Mouse (Mus musculus) testis, adult 2 months (tissue): ENCODE data around the gene Clk1. TPM values are rescaled to one million over a fixed set of nuclear protein-coding genes. Genes with fewer than 3 reads are reported as not detected.
"Not testable (repeated sequence)": the region's sequence is repeated elsewhere in the genome, so short reads cannot be mapped to it uniquely, and the experiment has no call there.

Source experiments
- H3K27ac ChIP-seq: fragments of 200-500 bp; 2 replicates; pipeline ENCODE4 v1.5.1; 2012; ENCODE audit warnings: low read depth, low read length; ENCODE audit not compliant: control insufficient read depth, insufficient read depth
- H3K27me3 ChIP-seq: fragments of 200-500 bp; 2 replicates; pipeline ENCODE4 v1.6.1; 2012; ENCODE audit warnings: mild to moderate bottlenecking, low read length, moderate library complexity; ENCODE audit not compliant: control insufficient read depth, insufficient read depth
- H3K36me3 ChIP-seq: fragments of 200-500 bp; 2 replicates; pipeline ENCODE4 v1.6.1; 2012; ENCODE audit warnings: mild to moderate bottlenecking, low read length; ENCODE audit not compliant: control insufficient read depth, insufficient read depth
- H3K4me1 ChIP-seq: fragments of 200-500 bp; 2 replicates; pipeline ENCODE4 v1.6.1; 2012; ENCODE audit warnings: low read length; ENCODE audit not compliant: control insufficient read depth, insufficient read depth
- H3K4me3 ChIP-seq: fragments of 200-500 bp; 2 replicates; pipeline ENCODE4 v1.5.1; 2012; ENCODE audit warnings: low read depth, mild to moderate bottlenecking, low read length, moderate library complexity, mixed read lengths; ENCODE audit not compliant: control insufficient read depth
- CTCF ChIP-seq: fragments of 200-500 bp; IDR thresholded peaks from 2 replicates; pipeline ENCODE4 v1.5.1; 2012; ENCODE audit warnings: low read depth, mild to moderate bottlenecking, inconsistent platforms, low read length, moderate library complexity; ENCODE audit not compliant: control insufficient read depth, insufficient read depth, insufficient replicate concordance
- POLR2A ChIP-seq: fragments of 200-500 bp; IDR thresholded peaks from 2 replicates; pipeline ENCODE4 v1.6.1; 2012; ENCODE audit warnings: low read depth, mild to moderate bottlenecking, inconsistent platforms, low read length, moderate library complexity; ENCODE audit not compliant: control insufficient read depth
- polyA plus RNA-seq: library from polyadenylated mRNA; depleted of rRNA; stranded (reverse); fragments of >200 nt; gene quantifications from 2 replicates; pipeline ENCODE4 v1.2.3, GENCODE M21; 2012

Clk1 gene
- polyA plus RNA-seq, 1 experiment = 27.8 TPM

- Histone ChIP-seq H3K4me3 (peak within 1 kb of the TSS; percentile 93), H3K27me3 (no peaks in the 10 kb centered on the region), H3K4me1 (peaks cover 2% of the 10 kb centered on the region), H3K36me3 (no peaks in the 10 kb centered on the region), H3K27ac (peak within 1 kb of the TSS; percentile 98)
- TF ChIP-seq POLR2A (peak; percentile 55), CTCF (no peak)
These were observed 31.1 kb downstream of the Clk1 start, which contains the start of gene Bzw1 for GRCm38 (mm10) chr1:58392652-58393283. Gene Bzw1 (plus strand): TSS chr1:58392898.

DNA sequence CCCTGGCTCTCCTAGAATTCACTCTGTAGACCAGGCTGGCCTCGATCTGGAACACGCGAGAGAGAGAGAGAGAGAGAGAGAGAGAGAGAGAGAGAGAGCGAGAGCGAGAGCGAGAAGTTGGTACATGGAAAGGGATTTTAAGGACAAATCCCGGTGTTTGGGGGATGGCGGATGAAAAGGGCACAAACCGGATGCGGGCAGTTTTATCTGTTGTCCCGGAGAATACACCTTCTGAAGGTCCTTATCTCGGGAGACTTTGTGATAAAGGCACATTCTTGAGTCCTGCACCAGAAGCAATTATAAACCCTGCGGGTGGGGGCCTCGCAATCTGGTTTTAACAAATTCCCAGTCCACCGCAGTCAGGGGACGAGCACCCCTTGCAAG is 31.6 kb downstream of the Clk1 start:
- no peaks in the 10 kb centered on the region for H3K27me3 ChIP-seq

GRCm38 (mm10) chr1:58391421-58392267 is 32.2 kb downstream of the Clk1 start:
- TF ChIP-seq CTCF (no peak), POLR2A (no peak)
- peak overlapping the region; percentile 98 for H3K27ac ChIP-seq
- H3K36me3 ChIP-seq = no peaks in the 10 kb centered on the region
- peak overlapping the region; percentile 93 for H3K4me3 ChIP-seq
- peaks cover 2% of the 10 kb centered on the region for H3K4me1 ChIP-seq
- no peaks in the 10 kb centered on the region for H3K27me3 ChIP-seq

More for the DNA sequence above, 31.6 kb downstream of the Clk1 start:
- Histone ChIP-seq H3K4me3 (peak overlapping the region; percentile 93), H3K4me1 (peaks cover 2% of the 10 kb centered on the region), H3K36me3 (no peaks in the 10 kb centered on the region), H3K27ac (peak overlapping the region; percentile 98)
- TF ChIP-seq POLR2A (no peak), CTCF (no peak)

DNA sequence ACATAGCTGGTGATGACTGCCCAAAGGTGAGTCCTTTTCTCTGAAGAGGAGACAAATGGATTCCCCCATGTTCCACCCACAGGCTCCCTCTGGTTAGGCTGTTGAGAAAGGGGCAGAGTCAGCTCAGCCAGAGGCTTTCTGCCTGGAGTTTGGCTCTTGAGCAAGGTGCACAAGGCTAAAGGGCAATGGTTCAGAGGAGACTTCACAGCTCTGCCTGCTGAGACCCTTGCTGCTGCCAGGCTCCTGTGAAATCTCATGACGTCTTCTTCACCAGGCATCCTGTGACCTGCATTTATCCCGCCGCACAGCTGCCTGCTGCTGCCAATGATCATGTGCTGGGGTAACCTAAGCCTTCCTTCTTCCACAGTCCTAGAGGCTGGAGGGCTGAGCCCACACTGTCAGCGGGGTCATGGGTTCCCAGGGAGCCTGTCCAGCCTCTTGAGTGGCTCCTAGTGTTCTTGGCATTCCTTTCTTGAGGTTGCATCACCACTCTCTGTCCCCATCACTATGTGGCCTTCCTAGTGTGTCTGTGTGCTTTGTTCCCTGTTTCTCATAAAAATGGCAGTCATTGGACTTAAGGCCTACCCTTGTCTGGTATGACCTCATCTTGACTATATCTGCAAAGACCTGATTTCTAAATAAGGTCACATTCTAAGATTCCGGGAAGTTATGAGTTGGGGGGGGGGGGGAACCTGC is 41.1 kb downstream of the Clk1 start:
- Histone ChIP-seq H3K4me3 (no peak overlapping the region), H3K27me3 (no peaks in the 10 kb centered on the region), H3K36me3 (no peaks in the 10 kb centered on the region), H3K4me1 (no peaks in the 10 kb centered on the region), H3K27ac (no peak overlapping the region)
- TF ChIP-seq POLR2A = no peak
- TF ChIP-seq CTCF = no peak

DNA sequence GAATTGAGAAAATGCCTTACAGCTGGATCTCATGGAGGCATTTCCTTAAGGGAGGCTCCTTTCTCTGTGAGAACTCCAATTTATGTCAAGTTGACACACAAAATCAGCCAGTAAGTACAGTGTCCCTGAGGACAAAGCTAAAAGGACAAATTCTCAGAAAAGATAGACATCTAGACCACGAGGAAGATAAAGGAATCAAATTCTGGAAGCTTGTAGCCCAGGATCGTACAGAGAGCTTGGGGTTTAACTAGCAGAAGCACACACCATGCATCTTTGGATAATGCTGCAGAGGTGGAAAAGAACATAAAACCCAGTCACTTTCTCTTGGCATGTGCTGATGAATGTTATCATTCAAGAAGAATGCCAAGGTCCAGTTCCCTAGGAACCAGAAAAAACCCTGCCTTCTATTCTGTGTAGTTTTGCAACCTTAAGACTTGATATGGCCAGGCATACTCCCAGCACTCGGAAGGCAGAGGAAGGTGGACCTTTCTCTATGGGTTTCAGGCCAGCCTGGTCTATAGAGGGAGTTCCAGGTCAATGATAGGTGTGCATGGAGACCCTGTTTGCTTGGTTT is 48.2 kb downstream of the Clk1 start:
- H3K4me3 ChIP-seq = no peak overlapping the region
- H3K36me3 ChIP-seq = no peaks in the 10 kb centered on the region
- 0 out of 2 replicates have a peak overlapping the region, but pooled peaks have one; percentile 4 for H3K27ac ChIP-seq
- H3K27me3 ChIP-seq = no peaks in the 10 kb centered on the region
- TF ChIP-seq POLR2A (no peak), CTCF (no peak)
- H3K4me1 ChIP-seq = no peaks in the 10 kb centered on the region

DNA sequence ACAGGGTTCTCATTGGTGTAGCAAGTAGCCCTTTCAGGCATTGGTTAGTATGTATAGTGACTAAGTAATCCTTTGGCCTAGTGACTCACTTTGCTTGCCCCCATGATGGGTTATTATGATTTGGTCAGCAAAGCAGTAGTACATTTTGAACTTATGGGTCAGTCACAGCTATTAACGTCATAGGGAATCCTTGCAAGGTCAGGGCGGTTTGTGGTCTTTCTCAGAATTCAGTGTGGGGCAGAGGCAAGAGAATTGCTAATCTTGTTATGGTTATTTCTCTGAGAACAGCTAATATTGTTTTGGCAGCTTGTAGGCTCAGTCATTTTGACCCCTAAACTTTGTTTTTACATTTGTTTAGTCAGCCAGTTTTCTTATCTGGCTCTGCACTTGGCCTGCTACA is 49.6 kb downstream of the Clk1 start:
- H3K27me3 ChIP-seq, H3K36me3 ChIP-seq, H3K4me1 ChIP-seq, H3K4me3 ChIP-seq, H3K27ac ChIP-seq: not testable (repeated sequence)

- no peak overlapping the region for H3K4me3 ChIP-seq
- H3K4me1 ChIP-seq = no peaks in the 10 kb centered on the region
- H3K27me3 ChIP-seq = no peaks in the 10 kb centered on the region
- no peak for TF ChIP-seq POLR2A
- TF ChIP-seq CTCF = no peak
- H3K27ac ChIP-seq = no peak overlapping the region
- H3K36me3 ChIP-seq = no peaks in the 10 kb centered on the region
These were observed 54.1 kb downstream of the Clk1 start for GRCm38 (mm10) chr1:58369716-58370115.
